Mouse (Mus musculus) megakaryocyte-erythroid progenitor cell, adult 5 weeks (primary cell): Measurements from ENCODE around the gene Cyp4f37. TPM values are rescaled to one million over a fixed set of nuclear protein-coding genes. Genes with fewer than 3 reads are reported as not detected.

Experiments used
- polyA plus RNA-seq: library from polyadenylated mRNA; stranded (reverse); fragments of >175 nt; gene quantifications from 2 replicates; pipeline ENCODE4 v1.2.3, GENCODE M21; 2012

The Cyp4f37 gene
- not detected in 2 replicates for polyA plus RNA-seq

GRCm38 (mm10) chr17:32621018-32621417, at the start of gene Cyp4f37:
TSS of gene Cyp4f37 (plus strand) at chr17:32621309.

GRCm38 (mm10) chr17:32658712-32659111, 37.6 kb downstream of the Cyp4f37 start, which contains the start of gene Cyp4f40:
TSS of gene Cyp4f40 (plus strand) at chr17:32658900.

GRCm38 (mm10) chr17:32685048-32685750, 64.1 kb downstream of the Cyp4f37 start, which contains the start of gene Cyp4f15:
TSS of gene Cyp4f15 (plus strand) at chr17:32685627.

Other genes with a start within 250 kb of the Cyp4f37 start
- gene Wiz, start 231.9 kb upstream of the Cyp4f37 start, polyA plus RNA-seq, result 84.1 and 101 TPM in 2 replicates
- gene Rasal3, start 217.7 kb upstream of the Cyp4f37 start, polyA plus RNA-seq, result 62.6 and 69.4 TPM in 2 replicates
- gene Pglyrp2, start 197.1 kb upstream of the Cyp4f37 start, polyA plus RNA-seq, result 2.9 and 4.8 TPM in 2 replicates
- gene Cyp4f39, start 168.6 kb upstream of the Cyp4f37 start, polyA plus RNA-seq, result 0.24 and 0.26 TPM in 2 replicates
- gene Cyp4f17, start 115.3 kb upstream of the Cyp4f37 start, polyA plus RNA-seq, result 0.80 and 0.89 TPM in 2 replicates
- gene Cyp4f16, start 84.8 kb upstream of the Cyp4f37 start, polyA plus RNA-seq, result 3.6 and 4.7 TPM in 2 replicates
- gene Cyp4f40, start 37.6 kb downstream of the Cyp4f37 start, polyA plus RNA-seq, result not detected in 2 replicates
- gene Cyp4f15, start 64.3 kb downstream of the Cyp4f37 start, polyA plus RNA-seq, result not detected in 2 replicates
- gene Zfp871, start 167.0 kb downstream of the Cyp4f37 start, polyA plus RNA-seq, result 0.65 and 1.6 TPM in 2 replicates
- not detected in 2 replicates for gene Zfp811, start 188.6 kb downstream of the Cyp4f37 start, polyA plus RNA-seq
- 0.16 and 0.35 TPM in 2 replicates for gene Zfp799, start 209.0 kb downstream of the Cyp4f37 start, polyA plus RNA-seq